Mouse (Mus musculus): Measurements from ENCODE around the gene Mpped1.

Gene Mpped1

DNA sequence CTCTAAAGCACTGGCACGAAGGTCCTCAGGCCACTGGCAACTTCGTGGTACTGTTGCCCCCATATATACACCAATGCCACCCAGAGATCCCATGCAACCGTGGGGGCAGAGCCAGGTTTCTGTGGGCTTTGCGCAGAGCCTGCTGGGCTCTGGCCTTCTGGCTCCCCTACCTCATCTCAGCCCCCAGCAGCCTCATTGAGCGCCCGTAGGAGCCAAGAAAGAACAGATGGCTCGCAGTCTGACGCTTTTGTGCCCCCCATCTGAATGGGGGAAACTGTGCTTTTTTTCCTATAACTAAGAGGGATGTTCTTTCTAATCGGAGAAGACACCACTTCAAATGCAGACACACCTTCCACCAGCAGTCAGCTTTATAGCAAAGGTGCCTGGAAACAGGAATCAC, 105.0 kb downstream of the Mpped1 start:
- DNase-seq (ENCODE audit: low spot score in 2 of 2) = no peak

DNA sequence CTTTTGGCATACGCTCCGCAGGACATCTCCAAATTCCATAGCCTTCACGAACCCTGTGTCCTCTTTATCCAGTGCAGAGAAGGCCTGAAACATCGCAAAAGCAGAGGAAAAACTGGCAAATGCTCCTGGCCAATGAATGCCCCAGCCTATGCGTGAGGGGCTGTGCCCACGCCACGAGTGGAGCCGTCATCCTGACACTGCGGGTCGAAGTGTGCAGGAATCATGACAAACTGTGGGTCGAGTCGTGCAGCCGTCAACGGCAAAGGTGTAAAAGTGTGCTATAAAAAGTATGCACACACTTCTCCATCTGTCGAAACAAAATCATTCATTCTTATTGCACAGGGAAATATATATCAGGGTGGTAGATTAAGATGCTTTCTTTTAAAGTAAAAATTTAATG, 113.6 kb downstream of the Mpped1 start:
- no peak for DNase-seq (ENCODE audit: low spot score in 2 of 2)

DNA sequence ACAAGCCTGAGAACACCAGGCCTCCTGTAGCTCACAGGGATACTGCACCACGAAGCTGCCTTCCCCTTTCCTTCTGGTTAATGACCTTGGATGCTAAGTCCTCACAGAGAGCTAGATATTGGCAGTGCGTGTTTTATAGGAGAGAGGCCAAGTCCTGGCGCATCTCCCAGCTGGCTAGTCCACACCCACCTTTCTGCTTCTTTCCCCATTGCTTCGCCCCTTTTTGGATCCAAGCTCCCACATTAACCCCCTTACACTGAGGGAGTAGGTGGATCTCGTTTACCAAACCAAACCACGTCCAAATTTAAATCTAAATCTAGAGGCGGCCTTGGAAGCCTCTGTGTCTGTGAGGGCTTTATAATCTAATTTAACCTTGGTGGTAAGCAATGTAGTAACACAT, 115.0 kb downstream of the Mpped1 start:
- peak in 1 of 2 experiments; percentile 26 for DNase-seq (ENCODE audit: low spot score in 2 of 2)

DNA sequence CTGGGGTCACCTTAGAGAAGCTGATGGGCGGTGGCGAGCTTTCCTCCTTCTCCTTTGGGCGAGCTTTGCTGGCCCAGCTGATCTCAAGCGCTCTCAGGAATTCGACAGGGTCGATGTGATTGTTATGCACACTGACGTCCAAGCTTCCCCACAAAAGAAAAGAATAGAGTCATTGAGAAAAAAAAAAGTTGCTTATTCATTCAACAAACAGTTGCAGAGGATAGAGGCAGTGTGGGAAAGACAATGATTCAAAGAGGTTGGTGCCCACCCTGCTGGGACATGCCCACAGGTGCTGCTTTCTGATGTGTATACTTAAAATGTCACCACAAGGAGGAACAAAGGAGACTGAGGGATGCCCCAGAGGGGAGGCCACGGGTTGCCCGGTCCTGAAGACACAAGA, 116.7 kb downstream of the Mpped1 start:
- no peak for DNase-seq (ENCODE audit: low spot score in 2 of 2)

DNA sequence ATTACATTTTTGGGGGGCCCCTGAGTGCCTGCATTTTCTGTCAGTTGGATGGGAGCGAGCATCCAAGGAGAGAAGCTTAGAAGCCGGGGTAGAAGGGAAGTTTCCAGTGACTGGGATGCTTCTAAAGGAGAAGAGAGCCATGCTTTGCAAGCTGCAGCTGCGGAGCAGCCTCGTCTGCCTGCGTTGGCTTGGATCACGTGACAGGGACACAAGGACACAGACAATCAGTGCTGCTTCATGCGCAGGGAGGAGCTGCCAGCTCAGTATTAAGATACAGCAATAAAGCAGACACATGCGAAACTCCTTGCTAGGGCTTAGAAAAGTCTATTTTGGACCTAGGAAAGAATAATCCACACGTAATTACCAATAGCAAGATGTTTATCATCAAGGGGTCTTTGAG, 118.0 kb downstream of the Mpped1 start:
- DNase-seq (ENCODE audit: low spot score in 2 of 2) = no peak

DNA sequence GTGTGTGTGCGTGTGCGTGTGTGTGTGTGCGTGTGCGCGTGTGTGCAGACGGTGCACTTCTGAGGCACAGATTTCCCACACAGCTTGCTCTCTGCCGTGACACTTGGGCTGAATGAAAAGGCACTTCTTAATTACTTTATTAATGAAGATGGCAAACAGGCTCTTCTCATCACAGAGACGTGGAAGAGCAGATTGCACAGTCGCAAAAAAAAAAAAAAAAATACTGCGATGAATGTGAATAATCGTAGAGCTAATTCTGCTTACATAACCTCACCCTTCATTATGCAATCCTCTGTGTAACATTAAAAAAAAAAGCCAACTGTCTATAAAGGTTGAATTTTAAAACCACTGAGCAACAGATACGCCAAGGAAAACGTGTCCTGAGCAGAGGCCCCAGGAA, 127.2 kb downstream of the Mpped1 start:
- no peak for DNase-seq (ENCODE audit: low spot score in 2 of 2)

Measured in cerebellum, postnatal 4 days (tissue).